Comparison of ENCODE assay signal across 1 mouse cellular context in the genomic region with DNA sequence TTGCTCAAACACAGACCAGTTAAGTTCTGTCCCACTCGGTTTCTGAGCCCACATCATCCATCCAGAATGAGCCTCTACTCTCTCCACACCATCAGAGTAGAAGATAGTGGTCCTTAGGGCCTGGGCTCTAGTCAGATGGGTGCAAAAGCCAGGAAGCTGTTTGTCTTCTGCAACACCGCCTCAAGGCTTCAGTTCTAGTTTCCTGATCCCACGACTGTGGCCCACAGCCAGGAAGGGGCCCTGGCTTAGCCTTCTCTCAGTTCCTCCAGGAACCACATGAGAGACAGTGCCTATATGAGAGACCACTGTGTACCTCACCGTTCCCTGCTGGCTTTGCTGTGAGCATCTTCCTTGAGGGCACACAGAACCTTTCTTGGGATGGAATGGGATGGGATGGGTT.
TF ChIP-seq lines count a peak whose summit lies in the region.

No protein-coding gene starts in this region.

TF ChIP-seq in CH12.LX, 34 proteins besides CTCF, POLR2A, EP300 and RAD21 (continued from another document):
- TF ChIP-seq ZC3H11A (IDR thresholded peaks at IDR 0.05; ENCODE audit: low read depth, low read length) (no peak), USF1 (IDR thresholded peaks at IDR 0.05; ENCODE audit: low read depth, low read length) (no peak), USF2 (conservative IDR thresholded peaks at IDR 0.05; ENCODE audit: low read depth, low read length) (no peak), RCOR1 (conservative IDR thresholded peaks at IDR 0.05; ENCODE audit: low read depth, low read length) (no peak), MAX (IDR thresholded peaks at IDR 0.05; ENCODE audit: low read length) (no peak), TBP (conservative IDR thresholded peaks at IDR 0.05; ENCODE audit: low read depth, low read length) (peak; percentile 48; the same call in 1 of the 2 replicates), ELF1 (IDR thresholded peaks at IDR 0.05; ENCODE audit: low read depth, low read length) (peak; percentile 52; the same call in 1 of the 2 replicates), NELFE (IDR thresholded peaks at IDR 0.05; ENCODE audit: low read depth, low read length) (peak; percentile 29; the same call in 1 of the 2 replicates), MEF2A (IDR thresholded peaks at IDR 0.05; ENCODE audit: borderline replicate concordance, low read depth, low read length) (0 out of 2 replicates have a peak, but pooled peaks have one; percentile 32), TCF12 (IDR thresholded peaks at IDR 0.05; ENCODE audit: low read depth, low read length) (peak; percentile 41; the same call in 1 of the 2 replicates), NRF1 (IDR thresholded peaks at IDR 0.05; ENCODE audit: low read depth, low read length) (no peak), ZKSCAN1 (IDR thresholded peaks at IDR 0.05; ENCODE audit: borderline replicate concordance, low read depth, low read length) (no peak), BHLHE40 (IDR thresholded peaks at IDR 0.05; ENCODE audit: low read depth, low read length) (no peak), IRF4 (IDR thresholded peaks at IDR 0.05; ENCODE audit: low read depth, low read length) (peak; percentile 80), E2F4 (IDR thresholded peaks at IDR 0.05; ENCODE audit: insufficient replicate concordance, low read depth, low read length) (no peak)
TF ChIP-seq in CH12.LX: peak in this region for 8.
